Mouse (Mus musculus): Measurements from ENCODE around the gene Samd10. TPM values are rescaled to one million over a fixed set of nuclear protein-coding genes. Genes with fewer than 3 reads are reported as not detected.

Samd10 gene
- polyA plus RNA-seq, 1 experiment from 2014 or later, result 200 TPM

GRCm38 (mm10) chr2:181571941-181572670, 26.9 kb downstream of the Samd10 start:
- H3K9ac ChIP-seq, result no peak overlapping the region
- no peaks in the 10 kb centered on the region for H3K27me3 ChIP-seq
- no peaks in the 10 kb centered on the region for H3K9me3 ChIP-seq
- peaks cover 6% of the 10 kb centered on the region for H3K4me1 ChIP-seq (replicated peaks)
- 93% methylated on average over 11 of the region's 11 CpGs for WGBS
- H3K27ac ChIP-seq (replicated peaks), result no peak overlapping the region
- no peak overlapping the region for H3K4me2 ChIP-seq
- ATAC-seq (ENCODE audit: low FRiP score, low read depth), result no peak
- peaks cover 7% of the 10 kb centered on the region for H3K36me3 ChIP-seq
- H3K4me3 ChIP-seq, result no peak overlapping the region

GRCm38 (mm10) chr2:181570921-181571595, 28.0 kb downstream of the Samd10 start:
- H3K4me2 ChIP-seq, result no peak overlapping the region
- H3K9me3 ChIP-seq, result no peaks in the 10 kb centered on the region
- peaks cover 7% of the 10 kb centered on the region for H3K36me3 ChIP-seq
- 77% methylated on average over 6 of the region's 6 CpGs for WGBS
- H3K27me3 ChIP-seq, result no peaks in the 10 kb centered on the region
- H3K4me1 ChIP-seq (replicated peaks), result no peaks in the 10 kb centered on the region
- ATAC-seq (ENCODE audit: low FRiP score, low read depth), result no peak
- H3K27ac ChIP-seq (replicated peaks), result no peak overlapping the region
- no peak overlapping the region for H3K9ac ChIP-seq
- H3K4me3 ChIP-seq, result no peak overlapping the region

GRCm38 (mm10) chr2:181570375-181570774, 28.6 kb downstream of the Samd10 start:
- Histone ChIP-seq H3K9me3 (no peaks in the 10 kb centered on the region), H3K27ac (replicated peaks) (no peak overlapping the region), H3K4me3 (no peak overlapping the region), H3K27me3 (no peaks in the 10 kb centered on the region), H3K9ac (no peak overlapping the region), H3K36me3 (peaks cover 7% of the 10 kb centered on the region), H3K4me2 (no peak overlapping the region), H3K4me1 (replicated peaks) (no peaks in the 10 kb centered on the region)
- 93% methylated on average over 8 of the region's 8 CpGs for WGBS
- ATAC-seq (ENCODE audit: low FRiP score, low read depth), result no peak

GRCm38 (mm10) chr2:181569856-181570255, 29.2 kb downstream of the Samd10 start:
- H3K9ac ChIP-seq, result no peak overlapping the region
- no peak overlapping the region for H3K4me2 ChIP-seq
- 94% methylated on average over 10 of the region's 10 CpGs for WGBS
- H3K4me3 ChIP-seq, result no peak overlapping the region
- no peak for ATAC-seq (ENCODE audit: low FRiP score, low read depth)
- H3K27me3 ChIP-seq, result no peaks in the 10 kb centered on the region
- H3K27ac ChIP-seq (replicated peaks), result no peak overlapping the region
- H3K4me1 ChIP-seq (replicated peaks), result no peaks in the 10 kb centered on the region
- H3K9me3 ChIP-seq, result no peaks in the 10 kb centered on the region
- H3K36me3 ChIP-seq, result peaks cover 7% of the 10 kb centered on the region

GRCm38 (mm10) chr2:181568272-181569008, 30.6 kb downstream of the Samd10 start:
- Histone ChIP-seq H3K4me3 (no peak overlapping the region), H3K27me3 (no peaks in the 10 kb centered on the region), H3K9ac (no peak overlapping the region), H3K9me3 (no peaks in the 10 kb centered on the region), H3K27ac (replicated peaks) (no peak overlapping the region), H3K4me2 (no peak overlapping the region), H3K4me1 (replicated peaks) (no peaks in the 10 kb centered on the region), H3K36me3 (peaks cover 1% of the 10 kb centered on the region; the same call in 1 of the 2 replicates)
- WGBS, result 84% methylated on average over 7 of the region's 7 CpGs
- no peak for ATAC-seq (ENCODE audit: low FRiP score, low read depth)

- Histone ChIP-seq H3K9ac (no peak overlapping the region), H3K4me3 (no peak overlapping the region), H3K4me1 (replicated peaks) (no peaks in the 10 kb centered on the region), H3K27ac (replicated peaks) (no peak overlapping the region), H3K4me2 (no peak overlapping the region), H3K9me3 (no peaks in the 10 kb centered on the region), H3K27me3 (no peaks in the 10 kb centered on the region), H3K36me3 (no peaks in the 10 kb centered on the region)
- no peak for ATAC-seq (ENCODE audit: low FRiP score, low read depth)
- 89% methylated on average over 3 of the region's 3 CpGs for WGBS
Measured at GRCm38 (mm10) chr2:181567338-181567737, 31.7 kb downstream of the Samd10 start.

GRCm38 (mm10) chr2:181553772-181554171, 45.2 kb downstream of the Samd10 start:
- no peak overlapping the region for H3K4me3 ChIP-seq
- peaks cover 46% of the 10 kb centered on the region for H3K36me3 ChIP-seq
- no peak overlapping the region for H3K9ac ChIP-seq
- H3K27me3 ChIP-seq, result no peaks in the 10 kb centered on the region
- no peaks in the 10 kb centered on the region for H3K4me1 ChIP-seq (replicated peaks)
- no peak for ATAC-seq (ENCODE audit: low FRiP score, low read depth)
- no peak overlapping the region for H3K4me2 ChIP-seq
- H3K27ac ChIP-seq (replicated peaks), result no peak overlapping the region
- H3K9me3 ChIP-seq, result no peaks in the 10 kb centered on the region

GRCm38 (mm10) chr2:181550233-181550632, 48.8 kb downstream of the Samd10 start:
- Histone ChIP-seq H3K27me3 (no peaks in the 10 kb centered on the region), H3K9ac (no peak overlapping the region), H3K4me1 (replicated peaks) (no peaks in the 10 kb centered on the region), H3K9me3 (no peaks in the 10 kb centered on the region), H3K4me2 (no peak overlapping the region), H3K4me3 (no peak overlapping the region), H3K36me3 (peaks cover 71% of the 10 kb centered on the region), H3K27ac (replicated peaks) (no peak overlapping the region)
- WGBS, result 97% methylated on average over 2 of the region's 2 CpGs
- ATAC-seq (ENCODE audit: low FRiP score, low read depth), result no peak

- no peaks in the 10 kb centered on the region for H3K9me3 ChIP-seq
- H3K4me2 ChIP-seq, result no peak overlapping the region
- no peak overlapping the region for H3K27ac ChIP-seq (replicated peaks)
- 92% methylated on average over 5 of the region's 5 CpGs for WGBS
- H3K9ac ChIP-seq, result no peak overlapping the region
- no peak for ATAC-seq (ENCODE audit: low FRiP score, low read depth)
- no peak overlapping the region for H3K4me3 ChIP-seq
- H3K36me3 ChIP-seq, result peaks cover 71% of the 10 kb centered on the region
- no peaks in the 10 kb centered on the region for H3K4me1 ChIP-seq (replicated peaks)
- no peaks in the 10 kb centered on the region for H3K27me3 ChIP-seq
Measured at GRCm38 (mm10) chr2:181548682-181549081, 50.3 kb downstream of the Samd10 start.

GRCm38 (mm10) chr2:181548227-181548626, 50.8 kb downstream of the Samd10 start:
- ATAC-seq (ENCODE audit: low FRiP score, low read depth), result no peak
- no peak overlapping the region for H3K4me2 ChIP-seq
- H3K4me3 ChIP-seq, result no peak overlapping the region
- H3K27me3 ChIP-seq, result no peaks in the 10 kb centered on the region
- 75% methylated on average over 1 of the region's 1 CpGs for WGBS
- H3K36me3 ChIP-seq, result peaks cover 69% of the 10 kb centered on the region
- no peaks in the 10 kb centered on the region for H3K4me1 ChIP-seq (replicated peaks)
- H3K27ac ChIP-seq (replicated peaks), result no peak overlapping the region
- no peaks in the 10 kb centered on the region for H3K9me3 ChIP-seq
- no peak overlapping the region for H3K9ac ChIP-seq

GRCm38 (mm10) chr2:181546142-181546541, 52.9 kb downstream of the Samd10 start:
- Histone ChIP-seq H3K4me2 (no peak overlapping the region), H3K4me1 (replicated peaks) (no peaks in the 10 kb centered on the region), H3K27ac (replicated peaks) (no peak overlapping the region), H3K27me3 (no peaks in the 10 kb centered on the region), H3K4me3 (no peak overlapping the region), H3K9ac (no peak overlapping the region), H3K36me3 (peaks cover 49% of the 10 kb centered on the region), H3K9me3 (no peaks in the 10 kb centered on the region)
- 97% methylated on average over 7 of the region's 7 CpGs for WGBS
- ATAC-seq (ENCODE audit: low FRiP score, low read depth), result no peak

Measured in hindbrain, embryonic 15.5 days (tissue).